Mouse (Mus musculus) lung, postnatal 10 days (tissue): ENCODE data around the gene Lctl.
A peak's percentile ranks its signal among the peaks of the same experiment; 100 is the strongest.
"Not testable (repeated sequence)": the region's sequence is repeated elsewhere in the genome, so short reads cannot be mapped to it uniquely, and the experiment has no call there.

ENCODE experiments used
- DNase-seq: peaks from one replicate; pipeline ENCODE4 v3.0.0; 2021

Lctl gene

DNA sequence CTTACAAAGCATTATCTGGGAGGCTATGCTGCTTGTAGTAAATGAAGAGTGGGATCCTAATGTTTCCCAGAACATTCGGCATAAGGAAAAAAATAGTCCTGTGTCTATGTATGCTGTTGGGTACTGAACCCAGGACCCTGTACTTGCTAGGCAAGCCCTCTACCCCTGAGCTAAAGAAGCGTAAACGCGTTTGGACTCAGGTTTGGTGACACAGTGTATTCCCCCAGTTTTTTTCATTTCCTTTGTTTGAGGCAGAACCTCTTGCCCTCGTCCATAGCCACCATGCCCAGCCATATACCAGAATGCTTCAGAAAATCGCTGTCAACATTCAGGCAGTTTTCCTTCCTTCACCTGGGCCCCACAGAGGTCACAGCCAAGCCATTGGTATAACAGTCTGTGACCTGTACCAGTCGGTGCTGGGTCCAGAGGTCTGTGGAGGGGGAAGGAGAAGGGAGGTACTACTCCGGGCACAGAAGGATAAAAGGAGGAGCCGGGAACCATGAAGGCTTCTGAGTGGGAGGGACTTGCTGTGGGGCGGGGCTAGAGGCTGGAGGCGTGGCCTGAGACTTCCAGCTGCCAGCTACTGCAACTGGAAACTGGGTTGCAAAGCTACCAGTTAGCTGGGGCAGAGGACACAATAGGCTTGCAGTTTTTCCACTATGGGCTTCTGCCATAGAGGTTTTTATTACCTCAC lies 3.8 kb downstream of the Lctl start:
- DNase-seq: peak; percentile 69

DNA sequence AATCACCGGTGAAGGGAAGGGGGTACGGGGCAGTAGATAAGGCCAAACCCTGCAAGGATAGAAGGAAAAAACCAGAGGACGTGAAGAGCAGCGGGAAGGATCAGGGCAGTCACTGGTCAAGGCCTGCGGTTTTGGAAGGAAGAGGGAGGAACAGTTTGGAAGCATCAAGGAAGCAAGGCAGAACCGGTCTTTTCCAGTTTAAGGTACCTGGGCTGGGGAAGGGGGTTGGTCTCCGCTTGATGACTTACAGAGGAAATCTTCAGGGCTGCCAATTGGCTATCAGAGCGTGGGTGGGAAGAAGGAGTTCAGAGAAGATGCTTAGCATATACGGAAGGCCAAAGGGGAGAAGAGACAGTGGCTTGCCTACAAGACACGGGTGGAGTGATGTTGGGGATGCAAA lies 5.7 kb downstream of the Lctl start:
- DNase-seq: no peak

DNA sequence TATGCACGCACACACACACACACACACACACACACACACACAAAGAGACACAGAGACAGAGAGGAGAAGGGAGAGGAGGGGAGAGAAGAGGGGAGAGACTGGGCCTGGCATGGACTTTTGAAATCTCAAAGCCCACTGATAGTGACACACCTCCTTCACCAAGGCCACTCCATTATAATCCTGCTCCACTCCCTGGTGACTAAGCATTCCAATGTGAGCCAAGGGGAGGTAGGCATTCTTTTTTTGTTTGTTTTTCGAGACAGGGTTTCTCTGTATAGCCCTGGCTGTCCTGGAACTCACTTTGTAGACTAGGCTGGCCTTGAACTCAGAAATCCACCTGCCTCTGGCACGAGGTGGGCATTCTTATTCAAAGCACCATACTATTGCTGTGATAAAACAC lies 7.9 kb downstream of the Lctl start:
- DNase-seq: not testable (repeated sequence)

DNA sequence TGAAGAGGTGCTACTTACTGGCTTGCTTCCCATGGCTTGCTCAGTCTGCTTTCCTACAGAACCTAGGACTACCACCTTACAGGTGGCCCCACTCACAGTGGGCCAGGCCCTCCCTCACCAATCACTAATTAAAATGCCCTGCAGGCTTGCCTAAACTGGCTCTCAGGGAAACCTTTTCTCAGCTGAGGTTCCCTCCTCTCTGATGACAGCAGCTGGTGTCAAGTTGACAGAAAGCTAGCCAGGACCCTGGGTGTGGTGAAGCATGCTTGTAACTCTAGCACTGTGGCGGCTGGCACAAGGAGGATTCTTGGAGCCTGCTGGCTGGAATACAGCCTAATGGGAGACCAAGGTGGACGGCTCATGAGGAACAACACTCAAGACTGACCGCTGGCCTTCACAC lies 8.4 kb downstream of the Lctl start:
- DNase-seq: no peak

DNA sequence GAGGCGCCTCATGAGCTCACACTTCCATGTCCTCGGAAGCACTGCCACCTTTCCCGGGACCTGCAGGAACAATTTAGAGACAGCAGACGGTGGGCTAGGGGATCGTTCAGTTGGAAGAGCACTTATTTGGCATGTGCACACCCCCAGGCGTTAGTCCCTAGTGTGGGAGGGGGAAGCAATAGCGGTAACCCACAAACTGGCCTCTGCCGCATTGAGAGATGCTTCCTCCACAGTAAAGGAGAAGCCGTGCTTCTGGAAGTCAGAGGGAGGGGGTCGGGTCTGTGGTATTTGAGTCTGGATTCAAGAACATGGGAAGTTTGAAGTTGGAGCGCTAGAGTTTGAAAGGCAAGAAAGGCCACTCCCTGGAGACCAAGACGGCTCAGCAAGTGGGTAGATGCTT lies 9.2 kb downstream of the Lctl start:
- DNase-seq: no peak

DNA sequence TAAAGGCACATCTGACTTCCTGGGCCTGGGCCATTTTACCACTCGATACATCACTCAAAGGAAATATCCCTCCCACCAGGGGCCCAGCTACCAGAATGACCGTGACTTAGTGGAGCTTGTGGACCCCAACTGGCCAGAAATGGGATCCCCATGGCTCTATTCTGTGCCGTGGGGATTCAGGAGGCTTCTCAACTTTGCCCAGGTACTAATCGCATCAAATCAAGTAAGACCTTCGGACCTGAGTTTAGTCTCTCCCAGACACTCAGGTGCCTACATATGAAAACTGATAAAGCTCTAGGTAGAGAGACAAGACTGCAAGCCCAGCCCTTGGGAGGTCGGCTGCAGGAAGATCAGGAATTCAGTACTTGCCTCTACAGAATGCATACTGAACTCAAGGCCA lies 14.7 kb downstream of the Lctl start:
- DNase-seq: no peak

DNA sequence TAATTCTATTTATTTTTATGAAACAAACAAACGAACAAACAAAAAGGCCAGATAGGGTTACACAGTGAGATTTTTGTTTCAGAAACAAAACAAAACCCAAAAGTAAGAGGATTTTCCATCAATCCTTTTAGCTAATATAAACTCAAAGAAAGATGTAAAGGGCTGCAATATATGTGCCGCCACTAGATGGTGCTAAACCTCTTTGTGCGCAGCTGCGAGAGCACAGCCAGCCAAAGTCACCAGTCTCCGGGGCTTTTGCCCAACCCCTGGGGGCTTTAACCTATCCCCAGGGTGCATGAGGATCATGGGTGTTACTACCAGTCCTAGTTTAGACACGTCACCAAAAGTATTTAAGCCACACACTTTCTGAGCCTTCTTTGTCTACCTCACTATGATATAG lies 21.9 kb downstream of the Lctl start:
- DNase-seq: peak; percentile 74

DNA sequence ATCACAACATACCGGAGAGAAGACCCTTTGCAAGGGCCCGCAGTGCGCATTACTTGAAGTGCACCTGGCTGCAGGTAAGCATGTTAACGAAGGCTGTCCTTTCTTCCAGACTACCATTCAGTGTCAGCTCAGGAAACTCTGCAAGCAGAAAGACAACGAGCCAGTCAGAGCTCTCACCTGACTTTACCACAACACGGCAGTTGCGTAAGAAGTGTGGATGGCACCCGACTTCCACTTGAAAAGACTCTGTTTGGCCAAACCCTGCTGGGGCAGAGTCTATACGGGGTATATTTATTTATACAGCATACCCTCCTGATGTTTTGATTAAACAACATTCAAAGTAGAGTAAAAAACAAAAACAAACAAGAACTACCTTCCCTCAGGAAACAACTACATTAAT lies 22.9 kb downstream of the Lctl start:
- no peak for DNase-seq

DNA sequence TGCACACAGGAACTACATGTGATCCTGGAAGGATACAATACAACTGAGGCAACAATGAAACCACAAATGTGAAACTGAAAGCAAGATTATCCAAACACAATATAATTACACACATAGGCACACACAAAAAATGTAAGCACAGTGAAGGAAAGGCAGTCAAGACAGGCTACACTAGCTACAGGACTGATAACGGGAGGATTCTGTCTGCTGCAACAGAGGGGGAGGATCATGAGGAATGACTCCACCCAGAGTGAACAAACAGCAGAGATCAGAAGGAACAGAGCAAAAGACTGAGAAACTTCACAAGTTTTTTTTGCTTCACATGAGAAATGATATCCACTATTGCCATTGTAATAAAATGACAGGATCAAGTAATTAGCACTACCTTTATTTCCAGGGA lies 39.7 kb downstream of the Lctl start:
- DNase-seq: no peak

DNA sequence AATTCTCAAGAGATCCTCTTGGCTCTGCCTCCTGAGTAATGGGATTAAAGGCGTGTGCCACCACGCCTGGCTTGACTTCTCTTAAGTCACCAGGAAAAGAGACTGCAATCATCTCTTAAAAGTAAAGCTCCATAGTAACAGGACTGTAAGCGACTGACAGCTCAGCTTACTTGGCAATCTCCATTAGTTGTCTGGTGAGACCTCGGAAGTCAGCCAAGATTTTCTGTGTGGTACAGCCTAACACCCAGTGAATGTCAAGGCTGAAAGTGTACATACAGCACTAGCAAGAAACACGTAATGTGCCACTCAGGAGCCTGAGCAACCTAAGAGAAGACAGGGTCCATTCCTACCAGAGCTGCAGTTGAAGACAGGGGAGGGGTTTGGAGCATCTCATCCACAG lies 43.5 kb downstream of the Lctl start:
- no peak for DNase-seq

DNA sequence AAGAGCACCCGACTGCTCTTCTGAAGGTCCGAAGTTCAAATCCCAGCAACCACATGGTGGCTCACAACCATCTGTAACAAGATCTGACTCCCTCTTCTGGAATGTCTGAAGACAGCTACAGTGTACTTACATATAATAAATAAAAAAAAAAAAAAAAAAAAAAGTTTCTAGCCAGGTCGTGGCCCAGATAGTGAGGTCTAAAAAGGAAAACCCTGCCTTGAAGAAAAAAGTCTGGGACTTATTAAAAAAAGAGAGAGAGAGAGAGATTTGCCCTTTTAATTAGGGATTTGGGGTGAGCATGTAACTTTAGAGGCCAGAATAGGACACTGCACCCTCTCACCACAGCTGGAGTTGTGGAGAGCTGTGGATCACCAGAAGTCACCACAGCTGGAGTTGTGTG lies 53.0 kb downstream of the Lctl start:
- DNase-seq: not testable (repeated sequence)

DNA sequence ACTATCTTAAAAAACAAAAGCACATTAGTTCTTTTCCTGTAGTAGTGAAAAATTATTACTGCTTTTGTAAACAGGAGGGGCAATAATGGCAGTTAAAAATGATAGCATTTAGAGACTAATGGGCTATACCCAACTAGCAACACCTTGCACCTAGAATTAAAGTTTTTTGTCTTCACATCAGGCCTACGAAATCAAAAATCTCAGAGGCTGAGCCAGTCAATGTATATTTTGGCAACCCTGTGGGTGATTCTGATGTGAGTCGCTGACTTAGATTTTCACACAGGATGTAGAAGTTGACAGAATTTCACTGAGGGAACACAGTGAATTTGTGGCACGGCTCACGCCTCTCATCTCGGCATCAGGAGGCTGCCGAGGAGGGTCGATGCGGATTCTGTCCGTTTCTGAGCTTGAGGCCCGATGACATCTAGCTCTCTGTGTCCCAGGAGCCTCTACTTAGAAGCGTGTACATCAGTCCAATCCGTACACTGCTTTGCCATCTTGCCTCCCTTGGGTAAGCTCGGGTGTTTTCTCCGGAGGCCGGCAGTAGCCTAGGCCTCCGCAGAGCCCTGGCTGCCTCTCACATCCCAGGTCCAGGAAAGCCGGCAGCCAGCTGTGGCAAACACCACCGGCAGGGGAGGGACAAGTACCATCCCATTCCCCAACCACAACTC lies 55.3 kb downstream of the Lctl start:
- no peak for DNase-seq

DNA sequence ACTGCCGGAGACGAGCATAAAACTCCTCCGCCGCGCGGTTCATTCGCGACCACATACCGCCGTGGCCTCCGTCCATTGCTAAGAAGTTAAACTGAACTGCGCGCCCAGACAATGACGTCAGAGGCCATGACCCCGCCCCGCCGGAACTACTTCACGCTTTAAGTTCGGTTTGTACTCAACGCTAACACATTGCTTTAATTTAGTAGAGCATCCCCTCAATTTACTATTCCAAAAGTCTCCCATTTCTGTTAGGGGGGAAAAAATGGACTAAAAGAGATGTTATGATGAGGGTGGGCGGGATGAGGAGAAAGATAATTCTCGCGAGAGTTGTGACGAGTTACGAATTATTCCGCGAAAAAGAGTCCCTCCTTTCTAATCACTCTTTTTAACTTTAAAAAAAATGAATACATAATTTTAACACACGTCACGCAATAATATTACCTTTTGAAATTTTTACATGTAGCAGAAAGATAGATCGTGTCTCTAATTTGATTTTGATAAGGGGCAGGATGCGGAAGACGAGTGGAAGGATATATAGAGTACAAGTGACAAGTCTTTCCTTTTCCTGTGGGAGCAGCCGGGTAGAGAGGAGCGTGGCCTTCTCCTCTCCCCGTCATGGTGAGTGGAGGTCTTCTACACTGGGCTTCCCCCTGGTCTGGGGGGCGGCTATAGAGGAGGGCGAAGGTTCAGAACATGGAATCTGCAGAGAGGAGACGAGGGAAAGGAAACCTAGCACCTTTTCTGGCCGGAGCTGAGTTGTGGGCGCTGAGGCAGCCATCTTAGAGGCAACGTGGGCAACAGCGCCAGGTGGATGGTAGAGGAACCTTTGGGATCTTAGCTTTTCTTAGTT lies 56.1 kb downstream of the Lctl start, which contains the start of the genes Zwilch and Rpl4:
Gene Zwilch, minus strand, starts transcription at position 289 of the 850 bp plus-strand sequence.
Gene Rpl4, plus strand, starts transcription at position 560 of the 850 bp plus-strand sequence.
- peak; percentile 81 for DNase-seq

DNA sequence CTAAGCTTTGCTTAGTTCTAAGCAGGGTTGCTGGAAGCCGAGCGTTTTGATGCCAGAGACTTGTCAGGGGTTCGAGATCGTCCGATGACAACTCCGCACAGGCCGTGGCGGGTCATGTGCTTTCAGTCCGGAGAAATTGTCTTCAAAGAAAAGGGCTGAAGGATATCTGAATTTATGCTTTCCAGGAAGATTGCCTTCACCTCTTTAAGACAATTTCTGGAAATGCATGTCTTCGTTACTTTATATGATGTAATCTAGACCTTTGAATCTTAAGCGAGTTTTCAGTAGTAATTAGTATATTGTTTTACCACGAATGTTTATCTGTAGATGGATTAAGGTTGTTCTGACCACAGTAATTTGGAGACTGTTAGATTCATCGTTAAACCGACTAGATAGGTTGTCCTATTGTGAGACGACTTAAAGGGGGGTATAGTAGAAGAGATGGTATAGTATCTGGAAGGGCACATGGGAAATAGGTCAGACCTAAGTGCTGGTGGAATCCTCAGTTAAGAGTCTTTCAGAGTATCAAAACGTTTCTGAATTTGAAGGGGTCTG lies 56.8 kb downstream of the Lctl start:
- no peak for DNase-seq

DNA sequence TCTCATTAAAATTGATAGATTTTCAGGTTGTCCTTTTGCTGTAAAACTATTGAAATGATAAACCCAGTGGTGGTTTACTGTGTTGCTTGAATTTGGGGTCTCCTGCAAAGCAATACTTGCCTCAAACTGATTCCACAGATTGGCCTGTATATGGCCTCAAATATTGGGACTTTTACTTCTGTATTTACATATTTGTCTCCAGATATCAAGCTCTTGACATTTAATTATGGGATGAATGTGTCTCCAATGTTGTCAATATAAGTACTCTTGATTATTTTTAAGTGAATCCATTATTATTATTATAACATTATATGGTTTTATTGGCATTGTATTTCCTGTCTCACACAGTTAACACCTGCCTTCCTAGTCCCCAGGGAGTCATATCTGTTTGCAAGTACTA lies 57.4 kb downstream of the Lctl start:
- DNase-seq: no peak

DNA sequence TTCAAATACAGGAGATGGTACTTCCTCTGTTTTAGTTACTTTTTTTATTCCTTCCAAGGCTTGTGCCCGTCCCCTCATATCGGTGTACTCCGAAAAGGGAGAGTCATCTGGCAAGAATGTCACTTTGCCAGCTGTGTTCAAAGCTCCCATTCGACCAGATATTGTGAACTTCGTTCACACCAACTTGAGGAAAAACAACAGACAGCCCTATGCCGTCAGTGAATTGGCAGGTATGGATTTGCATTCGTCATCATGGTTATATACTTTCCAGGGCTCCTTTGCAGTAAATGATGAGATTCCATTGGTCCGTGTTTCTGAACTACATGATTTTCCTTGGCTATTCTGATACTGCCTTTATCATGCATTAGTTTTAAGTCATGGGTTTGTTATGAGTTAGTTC lies 57.8 kb downstream of the Lctl start:
- DNase-seq: no peak

DNA sequence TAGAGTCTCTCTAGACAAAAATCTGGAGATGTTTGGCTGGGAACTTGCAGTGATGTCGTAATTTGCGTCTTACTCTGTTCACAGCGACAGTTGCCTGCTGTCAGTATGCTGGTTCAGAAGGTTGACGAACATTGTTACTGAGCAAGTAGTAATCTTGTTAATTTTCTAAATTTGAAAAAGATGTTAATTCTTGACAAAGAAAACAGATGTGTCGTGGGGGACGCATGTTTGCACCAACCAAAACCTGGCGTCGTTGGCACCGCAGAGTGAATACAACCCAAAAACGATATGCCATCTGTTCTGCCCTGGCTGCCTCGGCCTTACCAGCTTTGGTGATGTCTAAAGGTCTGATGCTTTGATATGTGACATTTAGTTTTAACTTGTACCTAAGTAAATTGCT lies 58.4 kb downstream of the Lctl start:
- DNase-seq: no peak

DNA sequence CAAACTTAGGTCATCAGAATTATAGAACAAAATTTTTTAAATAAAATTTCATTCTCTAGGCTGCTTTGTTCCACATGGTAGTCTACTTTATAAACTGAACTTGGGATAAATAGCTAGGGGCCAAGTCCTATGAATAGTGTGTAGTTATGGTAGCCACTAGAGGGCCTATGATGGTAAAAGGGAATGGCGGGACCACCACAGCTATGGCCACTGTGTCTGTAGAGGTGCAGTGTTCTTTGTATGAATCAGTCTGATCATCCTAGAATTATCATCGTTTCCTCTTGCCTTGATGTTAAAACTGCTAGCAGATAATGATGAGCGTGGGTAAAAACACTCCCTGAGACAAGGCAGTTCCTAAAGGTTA lies 61.6 kb downstream of the Lctl start:
- DNase-seq: peak; percentile 21

DNA sequence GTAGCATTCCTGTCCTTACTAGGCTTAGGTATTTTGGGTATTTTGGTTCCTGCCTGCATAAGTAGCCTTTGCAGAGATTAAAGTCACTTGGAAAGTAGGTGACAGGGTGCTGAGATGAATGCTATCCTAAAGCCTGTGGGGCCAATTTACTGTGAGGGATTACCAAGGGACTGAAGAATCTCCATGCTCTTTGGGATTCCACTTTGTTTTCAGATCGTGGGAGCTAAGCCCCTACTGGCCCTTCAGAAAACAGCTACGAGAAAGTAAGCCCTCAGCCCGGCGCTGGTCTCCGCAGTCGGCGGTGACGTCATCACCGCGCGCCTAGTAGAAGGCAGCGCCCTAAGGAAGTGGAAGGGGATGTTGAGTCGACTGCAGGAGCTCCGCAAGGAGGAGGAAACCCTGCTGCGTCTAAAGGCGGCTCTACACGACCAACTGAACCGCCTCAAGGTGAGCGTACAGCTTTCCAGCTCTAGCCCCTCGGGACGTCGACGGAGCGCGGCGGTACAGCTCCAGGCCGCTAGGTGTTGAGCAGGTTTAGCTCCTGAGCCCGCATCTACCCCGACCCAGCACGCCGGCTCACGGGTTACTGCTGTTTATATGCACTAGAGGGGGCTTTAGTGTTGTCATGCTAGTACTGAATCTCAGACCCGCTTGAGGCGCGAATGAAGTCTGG lies 62.2 kb downstream of the Lctl start, which contains the start of gene Snapc5:
Gene Snapc5, plus strand, starts transcription at position 301 of the 673 bp plus-strand sequence.
- DNase-seq: peak; percentile 93

DNA sequence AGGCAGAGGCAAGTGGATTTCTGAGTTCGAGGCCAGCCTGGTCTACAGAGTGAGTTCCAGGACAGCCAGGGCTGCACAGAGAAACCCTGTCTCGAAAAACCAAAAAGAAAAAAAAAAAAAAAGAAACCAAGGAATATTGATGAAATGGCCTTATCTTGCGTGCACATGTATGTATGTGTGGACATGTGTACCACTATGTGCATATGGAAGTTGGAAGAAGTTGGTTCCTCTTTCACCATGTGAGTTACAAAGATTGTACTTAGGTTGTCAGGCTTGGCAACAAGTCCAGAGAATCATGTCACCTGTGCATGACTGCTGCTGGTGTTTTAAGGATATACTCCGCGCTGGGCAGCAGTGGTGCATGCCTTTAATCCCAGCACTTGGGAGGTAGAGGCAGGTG lies 66.3 kb downstream of the Lctl start:
- not testable (repeated sequence) for DNase-seq

DNA sequence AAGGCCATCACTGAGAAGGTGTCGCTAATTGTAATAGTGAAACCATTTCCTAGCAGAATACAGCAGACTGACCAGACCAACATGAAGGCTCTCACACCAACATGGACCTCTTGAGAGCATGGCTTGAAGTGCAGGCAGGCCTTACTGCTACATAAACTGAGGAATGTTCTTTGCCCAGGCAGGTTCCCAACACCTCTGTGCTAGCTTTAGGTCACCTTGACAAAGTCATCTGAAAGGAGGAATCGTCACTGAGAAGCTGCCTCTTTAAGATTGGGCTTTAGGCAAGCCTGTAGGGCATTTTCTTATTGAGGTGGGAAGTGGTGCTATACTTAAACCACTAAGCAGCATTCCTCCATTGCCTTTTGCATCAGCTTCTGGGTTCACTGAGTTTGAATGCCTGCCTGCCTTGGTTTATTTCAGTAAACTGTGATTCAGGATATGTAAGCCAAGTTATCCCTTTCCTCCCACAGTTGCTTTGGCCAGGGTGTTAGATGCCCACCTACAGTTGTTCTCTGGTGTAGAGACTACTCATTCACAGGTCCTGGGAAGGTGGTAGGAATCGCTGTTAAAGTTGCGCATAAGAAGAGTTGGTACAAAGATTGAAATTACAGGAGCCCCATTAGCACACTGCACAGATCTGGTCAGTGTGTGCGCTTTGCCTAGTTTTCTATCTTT lies 67.4 kb downstream of the Lctl start:
- DNase-seq: no peak
